Mouse (Mus musculus) limb, embryonic 13.5 days (tissue): Measurements from ENCODE around the gene Ccdc113. TPM values are rescaled to one million over a fixed set of nuclear protein-coding genes. Genes with fewer than 3 reads are reported as not detected.

Source experiments
- ATAC-seq: fragments of 200-750 bp; cut with Nextera tagmentation; 2 replicates; pipeline ENCODE4 v1.8.0; 2017; ENCODE audit warnings: low read depth, moderate number of reproducible peaks, moderate TSS enrichment; ENCODE audit not compliant: low FRiP score
- H3K27ac ChIP-seq: fragments of 300-500 bp; sonication (generic); 2 replicates; pipeline ENCODE4 v1.5.1; 2015; ENCODE audit warnings: inconsistent platforms, mild to moderate bottlenecking, moderate library complexity
- H3K27me3 ChIP-seq: fragments of 300-500 bp; sonication (generic); 2 replicates; pipeline ENCODE4 v1.6.1; 2015; ENCODE audit warnings: mild to moderate bottlenecking, inconsistent platforms
- H3K36me3 ChIP-seq: fragments of 300-500 bp; sonication (generic); 2 replicates; pipeline ENCODE4 v1.6.1; 2015; ENCODE audit warnings: inconsistent platforms, mild to moderate bottlenecking, moderate library complexity
- H3K4me1 ChIP-seq: fragments of 300-500 bp; sonication (generic); 2 replicates; pipeline ENCODE4 v1.6.1; 2015; ENCODE audit warnings: inconsistent platforms
- H3K4me2 ChIP-seq: fragments of 300-500 bp; sonication (generic); replicated peaks from 2 replicates; pipeline ENCODE4 v1.6.1; 2015; ENCODE audit warnings: inconsistent platforms, mild to moderate bottlenecking, moderate library complexity
- H3K4me3 ChIP-seq: fragments of 300-500 bp; sonication (generic); 2 replicates; pipeline ENCODE4 v1.5.1; 2015; ENCODE audit warnings: moderate library complexity, mild to moderate bottlenecking, inconsistent platforms
- H3K9ac ChIP-seq: fragments of 300-500 bp; sonication (generic); 2 replicates; pipeline ENCODE4 v1.6.1; 2015; ENCODE audit warnings: mild to moderate bottlenecking, inconsistent platforms
- H3K9me3 ChIP-seq: fragments of 300-500 bp; sonication (generic); 2 replicates; pipeline ENCODE4 v1.6.1; 2016; ENCODE audit warnings: inconsistent platforms
- WGBS: fragments of 180-500 bp; shearing (Covaris S2); methylation state at CpG from one replicate; pipeline ENCODE4 v1.1.7; 2015; 5-methylcytosine and 5-hydroxymethylcytosine counted together
- polyA plus RNA-seq: library from polyadenylated mRNA; unstranded; fragments of >200 nt; fragmentation: Nextera tagmentation; extraction: Ambion mirVana; gene quantifications from 2 replicates; pipeline ENCODE4 v1.2.1, GENCODE M21; 2015

Gene Ccdc113
- polyA plus RNA-seq, 1 experiment from 2014 or later, result 0.22 TPM

- H3K9ac ChIP-seq, result no peak overlapping the region
- H3K4me3 ChIP-seq, result no peak overlapping the region
- 72% methylated on average over 5 of the region's 5 CpGs for WGBS
- no peaks in the 10 kb centered on the region for H3K36me3 ChIP-seq
- H3K4me1 ChIP-seq, result no peaks in the 10 kb centered on the region
- H3K27ac ChIP-seq, result no peak overlapping the region
- ATAC-seq, result no peak
- H3K4me2 ChIP-seq, result no peak overlapping the region
- no peaks in the 10 kb centered on the region for H3K9me3 ChIP-seq
- H3K27me3 ChIP-seq, result no peaks in the 10 kb centered on the region
Observed at GRCm38 (mm10) chr8:95504835-95505234, 29.1 kb upstream of the Ccdc113 start.

DNA sequence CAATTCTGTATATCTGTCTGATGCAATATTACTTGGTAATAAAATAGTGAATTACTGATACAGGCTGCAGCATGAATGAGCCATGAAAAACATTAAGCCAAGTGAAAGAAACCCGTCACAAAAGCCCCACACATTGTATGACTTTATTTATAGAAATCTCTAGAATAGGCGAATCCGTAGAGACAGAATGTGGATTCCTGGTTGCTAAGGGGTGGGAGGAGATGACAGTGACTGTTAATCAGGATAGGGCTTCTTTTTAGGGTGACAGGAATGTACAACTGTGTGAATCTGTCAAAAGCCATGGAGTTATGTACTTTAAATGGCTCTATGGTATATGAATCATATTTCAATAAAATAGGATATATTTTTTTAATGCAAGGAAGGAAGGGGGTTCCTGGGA, 28.3 kb upstream of the Ccdc113 start:
- Histone ChIP-seq H3K27ac (no peak overlapping the region), H3K9ac (no peak overlapping the region), H3K36me3 (no peaks in the 10 kb centered on the region), H3K4me1 (no peaks in the 10 kb centered on the region), H3K4me2 (no peak overlapping the region), H3K9me3 (no peaks in the 10 kb centered on the region), H3K4me3 (no peak overlapping the region), H3K27me3 (no peaks in the 10 kb centered on the region)
- ATAC-seq, result no peak
- WGBS, result 87% methylated on average over 3 of the region's 3 CpGs

GRCm38 (mm10) chr8:95506245-95506644, 27.6 kb upstream of the Ccdc113 start:
- Histone ChIP-seq H3K4me1 (no peaks in the 10 kb centered on the region), H3K4me3 (no peak overlapping the region), H3K9me3 (no peaks in the 10 kb centered on the region), H3K4me2 (no peak overlapping the region), H3K36me3 (no peaks in the 10 kb centered on the region), H3K9ac (no peak overlapping the region), H3K27me3 (no peaks in the 10 kb centered on the region), H3K27ac (no peak overlapping the region)
- ATAC-seq, result no peak
- 74% methylated on average over 5 of the region's 5 CpGs for WGBS

- no peaks in the 10 kb centered on the region for H3K4me1 ChIP-seq
- H3K9me3 ChIP-seq, result no peaks in the 10 kb centered on the region
- WGBS, result 77% methylated on average over 4 of the region's 4 CpGs
- no peaks in the 10 kb centered on the region for H3K36me3 ChIP-seq
- no peak for ATAC-seq
- H3K4me2 ChIP-seq, result no peak overlapping the region
- no peak overlapping the region for H3K4me3 ChIP-seq
- H3K9ac ChIP-seq, result no peak overlapping the region
- H3K27me3 ChIP-seq, result no peaks in the 10 kb centered on the region
- H3K27ac ChIP-seq, result no peak overlapping the region
Observed at GRCm38 (mm10) chr8:95512257-95512656, 21.6 kb upstream of the Ccdc113 start.

GRCm38 (mm10) chr8:95513219-95513618, 20.7 kb upstream of the Ccdc113 start:
- no peaks in the 10 kb centered on the region for H3K9me3 ChIP-seq
- 67% methylated on average over 4 of the region's 4 CpGs for WGBS

GRCm38 (mm10) chr8:95516928-95517327, 17.0 kb upstream of the Ccdc113 start:
- no peaks in the 10 kb centered on the region for H3K4me1 ChIP-seq
- no peaks in the 10 kb centered on the region for H3K9me3 ChIP-seq
- no peaks in the 10 kb centered on the region for H3K27me3 ChIP-seq
- H3K27ac ChIP-seq, result no peak overlapping the region
- no peak overlapping the region for H3K9ac ChIP-seq
- no peaks in the 10 kb centered on the region for H3K36me3 ChIP-seq
- no peak overlapping the region for H3K4me2 ChIP-seq
- no peak for ATAC-seq
- 81% methylated on average over 6 of the region's 6 CpGs for WGBS
- H3K4me3 ChIP-seq, result no peak overlapping the region

More at GRCm38 (mm10) chr8:95513219-95513618, 20.7 kb upstream of the Ccdc113 start:
- no peak for ATAC-seq
- H3K9ac ChIP-seq, result no peak overlapping the region
- H3K4me2 ChIP-seq, result no peak overlapping the region
- no peak overlapping the region for H3K4me3 ChIP-seq
- no peaks in the 10 kb centered on the region for H3K27me3 ChIP-seq
- no peaks in the 10 kb centered on the region for H3K36me3 ChIP-seq
- H3K4me1 ChIP-seq, result no peaks in the 10 kb centered on the region
- no peak overlapping the region for H3K27ac ChIP-seq

GRCm38 (mm10) chr8:95523991-95524390, 9.9 kb upstream of the Ccdc113 start:
- ATAC-seq, result no peak
- H3K27ac ChIP-seq, result no peak overlapping the region
- no peaks in the 10 kb centered on the region for H3K36me3 ChIP-seq
- no peak overlapping the region for H3K4me2 ChIP-seq
- H3K27me3 ChIP-seq, result no peaks in the 10 kb centered on the region
- no peaks in the 10 kb centered on the region for H3K4me1 ChIP-seq
- no peak overlapping the region for H3K4me3 ChIP-seq
- WGBS, result 92% methylated on average over 4 of the region's 4 CpGs
- no peak overlapping the region for H3K9ac ChIP-seq
- H3K9me3 ChIP-seq, result no peaks in the 10 kb centered on the region

- no peaks in the 10 kb centered on the region for H3K9me3 ChIP-seq
- no peaks in the 10 kb centered on the region for H3K36me3 ChIP-seq
- no peaks in the 10 kb centered on the region for H3K4me1 ChIP-seq
- no peak overlapping the region for H3K9ac ChIP-seq
- ATAC-seq, result no peak
- no peaks in the 10 kb centered on the region; the same call in 1 of the 2 replicates for H3K27me3 ChIP-seq
- no peak overlapping the region for H3K4me3 ChIP-seq
- 87% methylated on average over 10 of the region's 10 CpGs for WGBS
- H3K27ac ChIP-seq, result no peak overlapping the region
- H3K4me2 ChIP-seq, result no peak overlapping the region
Observed at GRCm38 (mm10) chr8:95528194-95528593, 5.7 kb upstream of the Ccdc113 start.

GRCm38 (mm10) chr8:95528750-95529310, 5.1 kb upstream of the Ccdc113 start:
- no peak for ATAC-seq
- no peak overlapping the region for H3K27ac ChIP-seq
- H3K4me2 ChIP-seq, result no peak overlapping the region
- 67% methylated on average over 9 of the region's 9 CpGs for WGBS
- H3K9me3 ChIP-seq, result no peaks in the 10 kb centered on the region
- no peak overlapping the region for H3K4me3 ChIP-seq
- no peaks in the 10 kb centered on the region for H3K36me3 ChIP-seq
- H3K9ac ChIP-seq, result no peak overlapping the region
- no peaks in the 10 kb centered on the region; the same call in 1 of the 2 replicates for H3K27me3 ChIP-seq
- H3K4me1 ChIP-seq, result 0 out of 2 replicates have a peak, but pooled peaks cover 3% of the 10 kb centered on the region

DNA sequence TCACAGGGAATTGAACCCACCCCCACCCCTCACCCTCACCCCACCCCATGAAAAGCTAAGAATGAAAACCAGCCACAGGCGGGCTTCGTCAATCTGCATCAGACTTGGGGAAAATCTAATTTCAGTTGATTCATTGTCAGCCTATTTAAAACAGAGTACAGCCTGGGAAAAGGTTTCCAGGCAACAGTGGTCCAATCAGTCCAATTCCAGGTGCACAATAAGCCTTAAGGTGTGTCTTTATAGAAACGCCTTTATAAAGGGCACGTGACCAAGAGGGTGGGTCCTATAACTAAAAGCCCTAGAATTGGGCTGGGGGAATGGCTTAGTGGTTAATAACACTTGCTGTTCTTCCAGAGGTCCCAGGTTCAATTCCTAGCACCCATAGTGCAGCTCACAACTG, 1.7 kb upstream of the Ccdc113 start:
- no peaks in the 10 kb centered on the region; the same call in 1 of the 2 replicates for H3K27me3 ChIP-seq
- WGBS, result 46% methylated on average over 4 of the region's 4 CpGs
- H3K4me3 ChIP-seq, result no peak overlapping the region
- no peak overlapping the region for H3K27ac ChIP-seq
- H3K36me3 ChIP-seq, result no peaks in the 10 kb centered on the region
- no peak for ATAC-seq
- no peak overlapping the region for H3K4me2 ChIP-seq
- H3K9ac ChIP-seq, result no peak overlapping the region
- H3K4me1 ChIP-seq, result peaks cover 8% of the 10 kb centered on the region; the same call in 1 of the 2 replicates
- no peaks in the 10 kb centered on the region for H3K9me3 ChIP-seq

GRCm38 (mm10) chr8:95539487-95539886, 5.6 kb downstream of the Ccdc113 start:
- H3K9me3 ChIP-seq, result no peaks in the 10 kb centered on the region
- H3K27me3 ChIP-seq, result no peaks in the 10 kb centered on the region
- no peak for ATAC-seq
- no peak overlapping the region for H3K27ac ChIP-seq
- no peaks in the 10 kb centered on the region for H3K4me1 ChIP-seq
- H3K9ac ChIP-seq, result no peak overlapping the region
- no peak overlapping the region for H3K4me2 ChIP-seq
- whole genome bisulfite sequencing, result 75% methylated on average over 5 of the region's 5 CpGs
- no peaks in the 10 kb centered on the region for H3K36me3 ChIP-seq
- no peak overlapping the region for H3K4me3 ChIP-seq

- Histone ChIP-seq H3K4me3 (no peak overlapping the region), H3K9ac (no peak overlapping the region), H3K4me2 (no peak overlapping the region), H3K4me1 (no peaks in the 10 kb centered on the region), H3K27me3 (no peaks in the 10 kb centered on the region), H3K36me3 (no peaks in the 10 kb centered on the region), H3K9me3 (no peaks in the 10 kb centered on the region), H3K27ac (no peak overlapping the region)
- no peak for ATAC-seq
- 86% methylated on average over 6 of the region's 6 CpGs for WGBS
Observed at GRCm38 (mm10) chr8:95542191-95542590, 8.3 kb downstream of the Ccdc113 start.

DNA sequence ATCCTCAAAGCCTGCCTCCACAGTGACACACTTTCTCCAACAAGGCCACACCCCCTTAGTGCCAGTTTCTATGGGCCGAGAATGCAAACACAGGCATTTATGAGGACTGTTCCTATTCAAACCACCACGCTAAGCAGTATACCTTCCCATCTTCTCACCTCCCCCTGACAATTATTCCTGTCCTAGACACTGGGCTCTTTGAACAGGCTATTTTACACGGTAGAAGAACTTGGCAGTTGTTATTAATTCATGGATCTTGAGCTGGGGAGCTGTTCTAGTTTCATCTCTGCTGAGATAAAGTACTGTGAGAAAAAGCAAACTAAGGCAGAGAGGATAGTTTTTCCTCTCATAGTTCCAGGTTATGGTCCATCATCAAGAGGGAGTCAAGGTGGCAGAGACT, 9.2 kb downstream of the Ccdc113 start:
- Histone ChIP-seq H3K4me1 (no peaks in the 10 kb centered on the region), H3K27me3 (no peaks in the 10 kb centered on the region), H3K9me3 (no peaks in the 10 kb centered on the region), H3K4me3 (no peak overlapping the region), H3K27ac (no peak overlapping the region), H3K4me2 (no peak overlapping the region), H3K36me3 (no peaks in the 10 kb centered on the region), H3K9ac (no peak overlapping the region)
- 86% methylated on average over 3 of the region's 3 CpGs for WGBS
- no peak for ATAC-seq
